Mouse (Mus musculus) left cerebral cortex, adult 2 months (tissue): Measurements from ENCODE around the gene Wscd2. TPM values are rescaled to one million over a fixed set of nuclear protein-coding genes. Genes with fewer than 3 reads are reported as not detected.
A peak's percentile ranks its signal among the peaks of the same experiment; 100 is the strongest.

Source experiments
- DNase-seq, 2 experiments: peaks; one replicate each; pipeline ENCODE4 v3.0.0; 2021 to 2022; ENCODE audit warnings: low spot score in 2 of 2, mixed read lengths in 1 of 2; ENCODE audit errors: extremely low spot score in 1 of 2
- H3K27ac ChIP-seq: fragments of 200-600 bp; 2 replicates; pipeline ENCODE4 v1.8.1; 2022
- H3K4me3 ChIP-seq: fragments of 200-600 bp; 2 replicates; pipeline ENCODE4 v1.8.1; 2022
- CTCF ChIP-seq: fragments of 200-600 bp; IDR thresholded peaks from 2 replicates; pipeline ENCODE4 v1.8.1; 2022; ENCODE audit warnings: antibody characterized with exemption, mild to moderate bottlenecking, moderate library complexity
- intact Hi-C: fragments of 180-260 bp; cut with DNase I; formaldehyde crosslinking; loops from one replicate; pipeline ENCODE4 v1.15.1; 2025
- total RNA-seq, 2 experiments: library from RNA; stranded (reverse); gene quantifications; 2 replicates each; pipeline ENCODE4 v1.2.3; 2021

The Wscd2 gene
- total RNA-seq, 2 experiments from 2014 or later: 54.5 to 65.7 TPM

- Histone ChIP-seq H3K27ac (no peak overlapping the region), H3K4me3 (no peak overlapping the region)
- no peak for TF ChIP-seq CTCF
- intact Hi-C loops: no loop called here
- no peak for DNase-seq
Observed at GRCm38 (mm10) chr5:113464731-113465130, 25.4 kb upstream of the Wscd2 start.

GRCm38 (mm10) chr5:113466536-113466935, 23.6 kb upstream of the Wscd2 start:
- no peak for TF ChIP-seq CTCF
- intact Hi-C loops: loop anchor here (2.0 kb wide), 1 partner anchor 100 kb away; no protein-coding TSS in a partner anchor
- DNase-seq: no peak
- Histone ChIP-seq H3K4me3 (no peak overlapping the region), H3K27ac (no peak overlapping the region)

DNA sequence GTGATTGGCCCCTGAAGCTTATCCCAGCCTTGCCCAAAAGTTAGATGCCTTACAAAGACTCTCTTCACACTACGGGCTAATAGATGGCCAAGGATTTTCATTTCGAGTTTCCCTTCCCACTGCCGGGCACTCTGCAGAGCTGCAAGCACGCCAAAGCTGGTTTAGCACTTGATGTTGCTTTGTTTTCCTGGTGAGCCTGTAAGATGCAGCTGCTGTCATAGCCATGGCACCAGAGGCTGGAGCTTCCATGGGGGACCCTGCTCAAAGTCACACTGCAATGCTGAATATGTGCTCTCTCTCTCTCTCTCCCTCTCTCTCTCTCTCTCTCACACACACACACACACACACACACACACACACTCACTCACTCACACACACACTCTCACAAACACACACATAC, 23.1 kb upstream of the Wscd2 start:
- intact Hi-C loops: loop anchor here (2.0 kb wide), 1 partner anchor 100 kb away; no protein-coding TSS in a partner anchor
- no peak for DNase-seq
- TF ChIP-seq CTCF: no peak

GRCm38 (mm10) chr5:113467765-113468164, 22.4 kb upstream of the Wscd2 start:
- no peak overlapping the region for H3K4me3 ChIP-seq
- intact Hi-C loops: loop anchor here (2.0 kb wide), 1 partner anchor 101 kb away; no protein-coding TSS in a partner anchor
- no peak overlapping the region for H3K27ac ChIP-seq
- TF ChIP-seq CTCF: no peak
- no peak for DNase-seq

More for the DNA sequence above, 23.1 kb upstream of the Wscd2 start:
- no peak overlapping the region for H3K4me3 ChIP-seq
- H3K27ac ChIP-seq: no peak overlapping the region

DNA sequence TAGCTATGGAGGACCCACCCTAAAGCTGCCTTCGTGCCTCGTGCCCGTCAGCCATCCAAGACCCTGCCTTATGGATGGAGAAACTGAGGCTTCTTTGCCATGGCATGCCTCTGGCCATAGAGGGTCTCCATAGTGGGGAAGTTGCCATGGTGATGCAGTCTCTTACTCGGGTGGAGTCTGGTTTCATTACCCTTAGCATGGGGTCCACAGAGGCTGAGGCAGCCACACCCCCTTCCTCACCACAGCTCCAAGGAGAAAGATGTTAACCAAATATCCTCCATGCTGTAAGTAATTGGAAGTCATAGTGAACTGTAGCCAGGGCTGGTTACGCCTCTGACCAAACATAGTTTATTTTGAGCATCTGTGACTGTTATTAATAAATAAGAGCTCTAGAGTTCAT, 21.5 kb upstream of the Wscd2 start:
- H3K27ac ChIP-seq: no peak overlapping the region
- H3K4me3 ChIP-seq: no peak overlapping the region
- no peak for TF ChIP-seq CTCF
- intact Hi-C loops: no loop called here
- DNase-seq: no peak

DNA sequence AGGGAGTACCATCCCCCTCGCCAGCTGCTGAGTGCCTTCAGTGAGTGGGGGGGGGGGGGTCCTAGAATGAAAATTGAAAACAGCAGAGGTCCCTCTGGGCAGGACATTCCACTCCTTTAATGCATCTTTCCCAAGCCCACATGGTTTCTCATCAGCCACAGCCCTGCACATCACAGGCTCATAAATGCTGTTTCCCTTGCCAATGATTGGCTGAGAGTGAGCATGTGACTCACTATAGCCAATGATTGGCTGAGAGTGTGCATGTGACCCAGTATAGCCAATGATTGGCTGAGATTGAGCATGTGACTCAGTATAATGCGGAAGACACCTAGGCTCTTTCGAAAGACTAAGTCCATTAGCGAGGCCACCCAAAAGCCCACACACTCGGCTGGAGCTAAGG, 20.9 kb upstream of the Wscd2 start:
- TF ChIP-seq CTCF: no peak
- DNase-seq: no peak
- no peak overlapping the region for H3K4me3 ChIP-seq
- H3K27ac ChIP-seq: no peak overlapping the region
- intact Hi-C loops: no loop called here

DNA sequence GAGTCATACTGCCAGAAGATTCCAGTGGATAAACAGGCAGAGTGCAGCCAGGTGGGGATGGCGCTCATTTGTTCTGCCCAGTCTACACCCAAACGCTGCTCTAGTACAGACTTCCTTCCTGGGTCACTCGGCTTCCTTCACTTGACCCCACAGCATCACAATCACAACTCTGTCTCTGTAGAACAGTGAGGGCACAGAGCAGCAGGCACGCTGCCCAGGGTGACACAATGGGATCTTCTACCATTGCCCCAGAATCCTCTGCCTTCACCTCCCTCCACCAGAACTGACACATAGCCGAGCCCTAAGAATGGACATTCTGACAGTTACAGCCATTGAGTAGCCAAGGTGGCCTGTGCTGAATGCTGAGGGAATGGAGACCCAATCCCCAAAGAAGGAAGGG, 20.3 kb upstream of the Wscd2 start:
- Histone ChIP-seq H3K4me3 (no peak overlapping the region), H3K27ac (no peak overlapping the region)
- no peak for TF ChIP-seq CTCF
- DNase-seq: no peak
- intact Hi-C loops: loop anchor here (5.0 kb wide), 1 partner anchor 112 kb away; no protein-coding TSS in a partner anchor

DNA sequence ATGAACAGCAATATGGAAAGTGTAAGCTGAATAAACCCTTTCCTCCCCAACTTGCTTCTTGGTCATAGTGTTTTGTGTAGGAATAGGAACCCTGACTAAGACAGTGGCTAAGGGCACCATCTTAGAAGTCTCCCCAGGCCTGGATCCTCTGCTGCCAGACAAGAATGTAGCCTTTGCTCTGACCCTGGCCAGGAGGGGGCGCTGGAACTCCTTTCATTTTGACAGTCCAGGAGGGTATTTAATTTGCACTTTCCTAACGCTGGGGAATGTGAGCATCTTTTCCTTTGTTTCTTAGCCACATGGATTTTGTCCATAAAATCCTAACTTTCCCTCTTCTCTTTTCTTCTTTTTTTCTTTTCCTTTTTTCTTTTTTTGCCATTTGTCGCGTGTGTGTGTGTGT, 18.7 kb upstream of the Wscd2 start:
- DNase-seq: peak; percentile 64 to 82
- intact Hi-C loops: loop anchor here (1.0 to 5.0 kb wide), 2 partner anchors 111 to 253 kb away; partner anchors contain the start of gene 1700069L16Rik
- no peak overlapping the region for H3K27ac ChIP-seq
- H3K4me3 ChIP-seq: no peak overlapping the region
- peak; percentile 80 for TF ChIP-seq CTCF

DNA sequence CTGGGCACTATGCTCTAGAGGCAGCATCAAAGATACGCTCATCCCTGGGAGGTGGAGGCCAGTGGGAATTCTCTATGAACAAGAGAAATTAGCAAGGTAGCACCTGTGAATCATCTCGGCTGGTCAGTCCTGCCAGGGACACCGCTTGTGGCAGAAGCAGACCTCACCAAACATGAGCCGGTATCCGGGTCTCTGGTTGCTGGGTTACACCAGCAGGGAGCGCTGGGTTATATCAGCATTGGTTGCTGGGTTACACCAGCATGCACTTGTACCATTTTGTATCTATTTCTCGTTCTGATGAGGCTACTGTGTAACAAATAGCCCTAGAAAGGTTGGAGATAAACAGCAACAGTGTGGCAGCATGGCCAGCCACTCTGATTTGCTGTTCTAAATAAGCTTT, 17.8 kb upstream of the Wscd2 start:
- Histone ChIP-seq H3K4me3 (no peak overlapping the region), H3K27ac (no peak overlapping the region)
- intact Hi-C loops: loop anchor here (5.0 kb wide), 1 partner anchor 110 kb away; no protein-coding TSS in a partner anchor
- no peak for DNase-seq
- TF ChIP-seq CTCF: no peak; the same call in none of the 2 replicates

DNA sequence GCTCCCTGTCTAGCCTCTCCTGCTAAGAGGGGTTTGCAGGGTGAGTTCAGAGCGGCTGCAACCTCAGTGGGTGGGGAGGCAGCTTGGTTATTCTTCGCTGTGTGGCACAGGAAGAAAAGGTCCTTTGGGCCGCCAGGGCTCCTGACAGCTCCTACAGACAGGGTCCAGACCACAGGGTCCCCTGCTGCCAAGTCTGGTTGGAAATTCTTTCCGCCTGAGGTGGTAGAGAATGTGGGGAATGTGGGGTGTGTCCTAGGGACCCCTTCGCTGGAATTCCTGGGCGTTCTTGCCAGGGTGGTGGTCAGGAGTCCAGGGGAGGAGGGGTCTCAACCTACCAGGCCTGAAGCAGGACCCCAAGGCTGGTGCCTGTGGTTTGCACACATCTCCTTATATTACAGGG, 13.3 kb upstream of the Wscd2 start:
- no peak for TF ChIP-seq CTCF
- intact Hi-C loops: no loop called here
- no peak overlapping the region for H3K4me3 ChIP-seq
- DNase-seq: no peak
- no peak overlapping the region for H3K27ac ChIP-seq

GRCm38 (mm10) chr5:113479075-113479474, 11.1 kb upstream of the Wscd2 start:
- intact Hi-C loops: no loop called here
- TF ChIP-seq CTCF: no peak
- DNase-seq: no peak
- H3K4me3 ChIP-seq: no peak overlapping the region
- H3K27ac ChIP-seq: no peak overlapping the region

- Histone ChIP-seq H3K4me3 (no peak overlapping the region), H3K27ac (no peak overlapping the region)
- intact Hi-C loops: no loop called here
- no peak for DNase-seq
- TF ChIP-seq CTCF: no peak
Observed at GRCm38 (mm10) chr5:113480451-113480850, 9.7 kb upstream of the Wscd2 start.

DNA sequence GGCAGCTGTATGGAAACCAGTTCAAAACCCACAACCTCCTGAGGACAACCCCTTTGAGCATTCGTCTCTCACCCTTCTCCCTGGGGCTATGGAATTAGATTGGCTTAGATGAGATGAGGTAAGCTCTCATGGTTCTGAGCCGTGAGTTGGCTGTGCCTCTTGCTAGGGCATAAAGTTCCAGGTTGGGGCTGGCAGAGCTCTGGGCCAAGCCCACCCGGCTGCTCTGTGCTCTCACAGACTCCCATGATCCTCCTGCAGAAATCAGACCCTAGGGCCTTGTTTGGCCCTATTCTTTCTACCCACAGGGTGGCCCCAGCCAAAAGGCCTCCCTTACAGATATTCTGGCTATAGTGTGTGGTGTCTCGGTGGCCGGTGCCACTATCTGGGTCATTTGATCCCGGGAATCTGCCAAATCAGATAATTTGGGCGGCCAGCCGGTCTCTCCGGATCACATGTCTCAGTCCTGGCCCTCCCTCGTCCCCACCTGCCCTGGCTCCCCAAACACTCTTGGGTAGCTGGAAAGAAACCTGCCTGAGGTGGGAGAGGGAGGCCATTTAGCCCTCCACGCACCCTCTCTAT, 4.5 kb upstream of the Wscd2 start:
- H3K27ac ChIP-seq: no peak overlapping the region
- no peak for TF ChIP-seq CTCF
- no peak overlapping the region for H3K4me3 ChIP-seq
- no peak for DNase-seq
- intact Hi-C loops: no loop called here
